Mouse (Mus musculus): ENCODE data around the gene Gm21977.
"Not testable (repeated sequence)": the region's sequence is repeated elsewhere in the genome, so short reads cannot be mapped to it uniquely, and the experiment has no call there.

Gm21977 gene

DNA sequence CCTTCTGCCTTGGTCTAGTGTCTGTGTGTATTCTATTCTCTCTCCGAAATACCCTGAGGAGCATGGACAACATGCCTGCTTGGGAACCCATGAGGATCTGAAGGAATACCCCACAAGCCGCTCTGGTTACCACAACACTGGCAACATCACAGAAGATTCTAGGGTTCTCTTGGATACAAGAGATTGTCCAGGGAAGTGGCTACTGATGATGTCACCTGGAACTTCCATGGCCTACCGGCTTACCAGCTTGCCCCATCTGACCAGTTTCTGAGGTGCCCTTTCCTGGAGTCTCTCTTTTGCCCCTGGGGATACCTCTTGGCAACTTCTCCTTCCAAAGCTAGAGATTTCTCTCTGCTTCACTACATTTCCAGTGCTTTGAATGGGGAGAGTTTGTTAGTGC is at the start of gene Gm21977:
Gene Gm21977, minus strand, starts transcription at position 101 of the 400 bp plus-strand sequence.
- DNase-seq (ENCODE audit: low read depth, low spot score): not testable (repeated sequence)

Data from ES-CJ7 (cell line).